Mouse (Mus musculus): ENCODE measurements at regions not wholly inside any gene's neighbourhood (a gene's known extent, or its start where the extent isn't known, plus 50 kb on each side); places are given as distances from the start of the nearest gene placed in this dataset.
"Not testable (repeated sequence)": the region's sequence is repeated elsewhere in the genome, so short reads cannot be mapped to it uniquely, and the experiment has no call there.

DNA sequence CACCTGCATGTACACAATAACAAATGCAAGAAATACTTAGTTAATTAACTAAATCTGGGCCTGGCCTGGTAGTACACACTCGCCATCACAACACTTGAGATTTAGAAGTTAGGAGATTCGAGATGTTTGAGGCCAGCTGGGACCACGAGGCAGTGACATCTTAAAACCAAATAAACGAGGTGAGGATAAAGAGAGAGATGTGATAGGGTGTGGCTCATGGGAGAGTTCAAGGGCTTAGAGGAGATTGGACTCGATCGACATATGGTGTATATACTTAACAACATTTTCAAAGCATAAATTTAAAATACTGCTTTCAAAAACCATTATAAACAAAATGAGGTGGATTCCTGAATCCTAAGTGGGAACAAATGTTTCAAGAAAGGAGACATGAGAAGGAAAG is 284.4 kb upstream of the Maf start:
- H3K9ac ChIP-seq (ENCODE audit: low read length), result no peak overlapping the region
- H3K4me2 ChIP-seq (ENCODE audit: low read depth, low read length), result no peak overlapping the region
- no peak overlapping the region for H3K27ac ChIP-seq (ENCODE audit: low read length)
- 70% methylated on average over 6 of the region's 6 CpGs for WGBS
- no peaks in the 10 kb centered on the region for H3K27me3 ChIP-seq (ENCODE audit: control insufficient read depth, insufficient read depth, low read length)
- no peaks in the 10 kb centered on the region for H3K9me3 ChIP-seq (replicated peaks; ENCODE audit: control insufficient read depth, low read length)
- no peak overlapping the region for H3K4me3 ChIP-seq (replicated peaks; ENCODE audit: low read length)
- H3K36me3 ChIP-seq (ENCODE audit: control insufficient read depth, insufficient read depth, low read length), result no peaks in the 10 kb centered on the region
- no peaks in the 10 kb centered on the region for H3K4me1 ChIP-seq (ENCODE audit: control insufficient read depth, insufficient read depth, low read length)
- no peak for ATAC-seq (ENCODE audit: insufficient read depth, low FRiP score)

DNA sequence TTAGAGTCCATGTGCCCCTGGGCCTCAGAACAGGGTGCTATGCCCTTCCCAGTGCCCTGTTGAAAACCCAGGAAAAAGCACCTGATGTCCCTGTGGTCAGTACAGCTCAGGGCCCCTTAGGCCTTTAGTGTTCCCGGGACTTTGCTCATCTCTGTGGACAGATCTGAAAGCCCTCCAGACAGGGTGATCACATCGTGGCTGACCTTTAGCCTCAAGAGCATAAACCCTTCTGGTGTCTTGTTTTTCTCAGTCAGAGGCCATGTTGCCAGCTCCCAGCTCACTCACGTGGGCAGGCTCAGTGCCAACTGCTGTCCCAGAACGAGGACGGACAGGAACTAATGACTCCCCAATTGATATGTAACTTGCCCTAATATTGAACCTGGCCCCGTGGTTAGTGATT is 275.8 kb upstream of the Maf start:
- H3K27ac ChIP-seq (ENCODE audit: low read length), result no peak overlapping the region
- H3K4me2 ChIP-seq (ENCODE audit: low read depth, low read length), result no peak overlapping the region

DNA sequence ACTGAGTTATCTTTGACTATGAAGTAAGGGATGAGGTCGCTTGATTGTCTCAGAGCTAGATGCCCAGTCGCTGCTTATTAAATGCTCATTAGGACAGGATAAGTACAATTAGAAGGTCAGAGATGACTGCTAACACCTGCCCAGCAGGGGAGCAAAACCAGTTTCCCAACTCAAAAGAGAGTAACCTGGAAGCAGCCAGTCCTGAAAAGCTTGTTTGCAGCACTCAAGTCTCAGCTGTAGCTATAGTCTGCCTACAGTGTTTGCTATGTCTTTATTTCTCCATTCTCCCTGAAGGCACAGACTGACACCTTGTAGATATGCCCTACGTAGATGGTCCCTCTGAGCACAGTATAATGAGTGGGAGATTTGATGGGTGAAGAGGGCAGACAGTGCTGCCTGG is 274.7 kb upstream of the Maf start:
- Histone ChIP-seq H3K9ac (ENCODE audit: low read length) (no peak overlapping the region), H3K4me3 (replicated peaks; ENCODE audit: low read length) (no peak overlapping the region), H3K27ac (ENCODE audit: low read length) (no peak overlapping the region), H3K27me3 (ENCODE audit: control insufficient read depth, insufficient read depth, low read length) (no peaks in the 10 kb centered on the region), H3K9me3 (replicated peaks; ENCODE audit: control insufficient read depth, low read length) (no peaks in the 10 kb centered on the region), H3K4me2 (ENCODE audit: low read depth, low read length) (no peak overlapping the region), H3K4me1 (ENCODE audit: control insufficient read depth, insufficient read depth, low read length) (no peaks in the 10 kb centered on the region; the same call in 1 of the 2 replicates), H3K36me3 (ENCODE audit: control insufficient read depth, insufficient read depth, low read length) (no peaks in the 10 kb centered on the region)
- no peak for ATAC-seq (ENCODE audit: insufficient read depth, low FRiP score)
- WGBS, result 62% methylated on average over 3 of the region's 3 CpGs

More for the DNA sequence above, 275.8 kb upstream of the Maf start:
- Histone ChIP-seq H3K9me3 (replicated peaks; ENCODE audit: control insufficient read depth, low read length) (no peaks in the 10 kb centered on the region), H3K36me3 (ENCODE audit: control insufficient read depth, insufficient read depth, low read length) (no peaks in the 10 kb centered on the region), H3K4me3 (replicated peaks; ENCODE audit: low read length) (no peak overlapping the region), H3K4me1 (ENCODE audit: control insufficient read depth, insufficient read depth, low read length) (no peaks in the 10 kb centered on the region; the same call in 1 of the 2 replicates), H3K9ac (ENCODE audit: low read length) (no peak overlapping the region), H3K27me3 (ENCODE audit: control insufficient read depth, insufficient read depth, low read length) (no peaks in the 10 kb centered on the region)
- 62% methylated on average over 6 of the region's 6 CpGs for WGBS
- ATAC-seq (ENCODE audit: insufficient read depth, low FRiP score), result no peak

DNA sequence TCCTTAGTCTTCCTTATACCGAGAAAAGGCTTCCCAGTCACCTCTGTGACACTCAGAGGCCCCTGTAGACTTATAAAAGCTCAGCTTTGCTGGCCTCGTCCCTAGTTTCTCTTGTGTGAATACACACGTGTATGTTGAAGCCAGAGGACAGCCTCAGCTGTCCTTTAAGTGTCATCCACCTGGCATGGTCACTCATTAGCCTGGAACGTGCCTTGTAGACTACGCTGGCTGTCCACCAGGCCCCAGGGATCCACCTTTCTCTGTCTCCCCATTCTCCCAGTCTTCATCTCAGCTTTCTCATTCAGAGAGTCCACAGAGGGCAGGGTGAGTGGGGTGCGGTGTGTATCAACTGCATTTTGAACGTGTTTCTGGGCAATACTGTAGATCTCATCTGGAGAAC is 273.8 kb upstream of the Maf start:
- Histone ChIP-seq H3K27ac (ENCODE audit: low read length) (no peak overlapping the region), H3K4me1 (ENCODE audit: control insufficient read depth, insufficient read depth, low read length) (no peaks in the 10 kb centered on the region; the same call in 1 of the 2 replicates), H3K9me3 (replicated peaks; ENCODE audit: control insufficient read depth, low read length) (no peaks in the 10 kb centered on the region), H3K27me3 (ENCODE audit: control insufficient read depth, insufficient read depth, low read length) (no peaks in the 10 kb centered on the region), H3K36me3 (ENCODE audit: control insufficient read depth, insufficient read depth, low read length) (no peaks in the 10 kb centered on the region), H3K4me2 (ENCODE audit: low read depth, low read length) (no peak overlapping the region), H3K4me3 (replicated peaks; ENCODE audit: low read length) (no peak overlapping the region), H3K9ac (ENCODE audit: low read length) (no peak overlapping the region)
- 81% methylated on average over 7 of the region's 7 CpGs for WGBS
- ATAC-seq (ENCODE audit: insufficient read depth, low FRiP score), result no peak

DNA sequence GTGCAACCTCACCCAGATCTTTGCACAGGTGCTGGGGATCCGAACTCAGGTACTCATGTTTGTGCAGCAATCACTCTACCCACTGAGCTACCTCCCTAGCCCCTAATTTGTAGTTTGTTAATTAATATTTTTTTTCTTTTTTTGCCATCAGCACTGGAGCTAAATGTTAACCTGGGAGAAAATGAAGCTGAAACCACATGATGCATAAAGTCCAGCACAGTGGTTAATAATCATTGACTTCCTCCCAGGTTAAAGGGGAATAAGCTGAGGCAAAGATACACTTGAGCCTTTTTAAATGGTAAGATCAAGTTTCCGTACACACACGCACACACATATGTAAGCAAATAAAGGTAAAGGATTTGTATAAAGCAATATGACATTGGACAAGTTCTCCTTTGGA is 273.0 kb upstream of the Maf start:
- Histone ChIP-seq H3K9me3 (replicated peaks; ENCODE audit: control insufficient read depth, low read length) (no peaks in the 10 kb centered on the region), H3K36me3 (ENCODE audit: control insufficient read depth, insufficient read depth, low read length) (no peaks in the 10 kb centered on the region), H3K9ac (ENCODE audit: low read length) (no peak overlapping the region), H3K27me3 (ENCODE audit: control insufficient read depth, insufficient read depth, low read length) (no peaks in the 10 kb centered on the region), H3K4me3 (replicated peaks; ENCODE audit: low read length) (no peak overlapping the region), H3K4me2 (ENCODE audit: low read depth, low read length) (no peak overlapping the region), H3K4me1 (ENCODE audit: control insufficient read depth, insufficient read depth, low read length) (no peaks in the 10 kb centered on the region; the same call in 1 of the 2 replicates), H3K27ac (ENCODE audit: low read length) (no peak overlapping the region)
- ATAC-seq (ENCODE audit: insufficient read depth, low FRiP score), result no peak
- WGBS, result 92% methylated on average over 3 of the region's 3 CpGs

DNA sequence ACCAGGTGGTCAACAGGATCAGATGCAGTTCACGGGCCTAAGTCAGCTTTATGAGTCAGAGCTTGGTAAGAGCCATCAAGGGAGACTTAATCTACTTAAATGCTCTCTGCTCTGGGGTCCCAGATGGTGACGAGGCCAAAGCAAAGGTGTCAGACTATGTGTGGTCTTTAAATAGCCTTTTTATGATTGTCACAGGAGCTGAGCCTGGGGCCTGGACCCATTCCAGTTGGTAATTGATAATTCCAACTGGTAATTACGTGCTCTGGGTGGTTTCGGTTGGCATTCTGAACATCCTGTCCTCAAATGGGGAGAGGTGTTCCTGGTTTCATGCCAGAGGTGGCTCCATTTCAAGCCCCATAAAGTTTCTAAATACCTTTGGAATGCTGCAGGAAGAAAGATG is 269.6 kb upstream of the Maf start:
- no peak for ATAC-seq (ENCODE audit: insufficient read depth, low FRiP score)
- 78% methylated on average over 4 of the region's 4 CpGs for WGBS

GRCm38 (mm10) chr8:115974706-115975105 is 267.1 kb upstream of the Maf start:
- H3K4me1 ChIP-seq (ENCODE audit: control insufficient read depth, insufficient read depth, low read length), result no peaks in the 10 kb centered on the region
- no peak overlapping the region for H3K4me2 ChIP-seq (ENCODE audit: low read depth, low read length)
- no peak for ATAC-seq (ENCODE audit: insufficient read depth, low FRiP score)
- no peaks in the 10 kb centered on the region for H3K36me3 ChIP-seq (ENCODE audit: control insufficient read depth, insufficient read depth, low read length)
- H3K27me3 ChIP-seq (ENCODE audit: control insufficient read depth, insufficient read depth, low read length), result no peaks in the 10 kb centered on the region
- no peak overlapping the region for H3K9ac ChIP-seq (ENCODE audit: low read length)
- H3K4me3 ChIP-seq (replicated peaks; ENCODE audit: low read length), result no peak overlapping the region
- WGBS, result 45% methylated on average over 2 of the region's 2 CpGs
- no peak overlapping the region for H3K27ac ChIP-seq (ENCODE audit: low read length)
- H3K9me3 ChIP-seq (replicated peaks; ENCODE audit: control insufficient read depth, low read length), result no peaks in the 10 kb centered on the region

More for the DNA sequence above, 269.6 kb upstream of the Maf start:
- Histone ChIP-seq H3K9me3 (replicated peaks; ENCODE audit: control insufficient read depth, low read length) (no peaks in the 10 kb centered on the region), H3K4me1 (ENCODE audit: control insufficient read depth, insufficient read depth, low read length) (no peaks in the 10 kb centered on the region), H3K4me2 (ENCODE audit: low read depth, low read length) (no peak overlapping the region), H3K9ac (ENCODE audit: low read length) (no peak overlapping the region), H3K27me3 (ENCODE audit: control insufficient read depth, insufficient read depth, low read length) (no peaks in the 10 kb centered on the region), H3K27ac (ENCODE audit: low read length) (no peak overlapping the region), H3K4me3 (replicated peaks; ENCODE audit: low read length) (no peak overlapping the region), H3K36me3 (ENCODE audit: control insufficient read depth, insufficient read depth, low read length) (no peaks in the 10 kb centered on the region)

GRCm38 (mm10) chr8:115971351-115971750 is 263.8 kb upstream of the Maf start:
- not testable (repeated sequence) for H3K27ac ChIP-seq (ENCODE audit: low read length); H3K9me3 ChIP-seq (replicated peaks; ENCODE audit: control insufficient read depth, low read length); H3K27me3 ChIP-seq (ENCODE audit: control insufficient read depth, insufficient read depth, low read length); H3K9ac ChIP-seq (ENCODE audit: low read length); ATAC-seq (ENCODE audit: insufficient read depth, low FRiP score); H3K36me3 ChIP-seq (ENCODE audit: control insufficient read depth, insufficient read depth, low read length); H3K4me2 ChIP-seq (ENCODE audit: low read depth, low read length); H3K4me3 ChIP-seq (replicated peaks; ENCODE audit: low read length); H3K4me1 ChIP-seq (ENCODE audit: control insufficient read depth, insufficient read depth, low read length)
- WGBS, result 86% methylated on average over 2 of the region's 2 CpGs

GRCm38 (mm10) chr8:115968121-115968520 is 260.5 kb upstream of the Maf start:
- Histone ChIP-seq H3K9ac (ENCODE audit: low read length) (no peak overlapping the region), H3K36me3 (ENCODE audit: control insufficient read depth, insufficient read depth, low read length) (no peaks in the 10 kb centered on the region), H3K27ac (ENCODE audit: low read length) (no peak overlapping the region), H3K4me3 (replicated peaks; ENCODE audit: low read length) (no peak overlapping the region), H3K9me3 (replicated peaks; ENCODE audit: control insufficient read depth, low read length) (no peaks in the 10 kb centered on the region), H3K4me2 (ENCODE audit: low read depth, low read length) (no peak overlapping the region), H3K4me1 (ENCODE audit: control insufficient read depth, insufficient read depth, low read length) (no peaks in the 10 kb centered on the region), H3K27me3 (ENCODE audit: control insufficient read depth, insufficient read depth, low read length) (no peaks in the 10 kb centered on the region)
- WGBS, result 80% methylated on average over 5 of the region's 5 CpGs
- no peak for ATAC-seq (ENCODE audit: insufficient read depth, low FRiP score)

- Histone ChIP-seq H3K27ac (ENCODE audit: low read length) (no peak overlapping the region), H3K4me1 (ENCODE audit: control insufficient read depth, insufficient read depth, low read length) (no peaks in the 10 kb centered on the region), H3K9me3 (replicated peaks; ENCODE audit: control insufficient read depth, low read length) (no peaks in the 10 kb centered on the region), H3K4me3 (replicated peaks; ENCODE audit: low read length) (no peak overlapping the region), H3K36me3 (ENCODE audit: control insufficient read depth, insufficient read depth, low read length) (no peaks in the 10 kb centered on the region), H3K9ac (ENCODE audit: low read length) (no peak overlapping the region), H3K27me3 (ENCODE audit: control insufficient read depth, insufficient read depth, low read length) (no peaks in the 10 kb centered on the region), H3K4me2 (ENCODE audit: low read depth, low read length) (no peak overlapping the region)
- no peak for ATAC-seq (ENCODE audit: insufficient read depth, low FRiP score)
- WGBS, result 79% methylated on average over 7 of the region's 7 CpGs
These were observed 258.4 kb upstream of the Maf start for GRCm38 (mm10) chr8:115965981-115966380.

All from stomach, embryonic 16.5 days (tissue).